Mouse (Mus musculus): ENCODE results near the gene Zfp638. TPM values are rescaled to one million over a fixed set of nuclear protein-coding genes. Genes with fewer than 3 reads are reported as not detected.
A peak's percentile ranks its signal among the peaks of the same experiment; 100 is the strongest.

The Zfp638 gene
- polyA plus RNA-seq, 1 experiment = 7.4 TPM

- 72% methylated on average over 4 of the region's 4 CpGs for WGBS
- Histone ChIP-seq H3K27ac (ENCODE audit: insufficient read depth, low read depth, low read length) (no peak overlapping the region), H3K27me3 (replicated peaks; ENCODE audit: control insufficient read depth, insufficient read depth, low read length) (no peaks in the 10 kb centered on the region), H3K4me3 (ENCODE audit: insufficient read depth, low read depth, low read length) (no peak overlapping the region), H3K36me3 (ENCODE audit: control insufficient read depth, insufficient read depth, low read length) (no peaks in the 10 kb centered on the region), H3K4me1 (ENCODE audit: control insufficient read depth, insufficient read depth, low read length) (no peaks in the 10 kb centered on the region)
- no peak for DNase-seq
- no peak for TF ChIP-seq CTCF (conservative IDR thresholded peaks at IDR 0.05; ENCODE audit: insufficient read depth, insufficient read length, low read depth, low read length)
- no peak for TF ChIP-seq POLR2A (IDR thresholded peaks at IDR 0.05; ENCODE audit: low read depth, low read length)
These were observed 3.4 kb upstream of the Zfp638 start for GRCm38 (mm10) chr6:83863538-83863937.

DNA sequence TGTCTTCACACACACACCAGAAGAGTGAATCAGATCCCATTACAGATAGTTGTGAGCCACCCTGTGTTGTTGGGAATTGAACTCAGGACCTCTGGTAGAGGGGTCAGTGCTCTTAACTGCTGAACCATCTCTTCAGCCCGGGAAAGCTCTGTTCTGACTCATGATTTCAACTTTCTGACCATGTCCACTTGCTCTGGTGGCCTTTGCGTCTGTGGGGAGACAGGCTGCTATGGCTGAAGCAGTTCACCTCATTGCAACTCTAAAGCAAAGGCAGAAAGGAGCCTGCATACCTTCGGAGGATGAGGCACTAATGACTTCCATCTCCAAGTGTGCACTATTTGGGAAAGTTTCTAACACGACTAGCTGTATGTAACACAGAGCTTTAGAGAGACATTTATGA is 486 bp upstream of the Zfp638 start:
- 25% methylated on average over 4 of the region's 4 CpGs for WGBS

DNA sequence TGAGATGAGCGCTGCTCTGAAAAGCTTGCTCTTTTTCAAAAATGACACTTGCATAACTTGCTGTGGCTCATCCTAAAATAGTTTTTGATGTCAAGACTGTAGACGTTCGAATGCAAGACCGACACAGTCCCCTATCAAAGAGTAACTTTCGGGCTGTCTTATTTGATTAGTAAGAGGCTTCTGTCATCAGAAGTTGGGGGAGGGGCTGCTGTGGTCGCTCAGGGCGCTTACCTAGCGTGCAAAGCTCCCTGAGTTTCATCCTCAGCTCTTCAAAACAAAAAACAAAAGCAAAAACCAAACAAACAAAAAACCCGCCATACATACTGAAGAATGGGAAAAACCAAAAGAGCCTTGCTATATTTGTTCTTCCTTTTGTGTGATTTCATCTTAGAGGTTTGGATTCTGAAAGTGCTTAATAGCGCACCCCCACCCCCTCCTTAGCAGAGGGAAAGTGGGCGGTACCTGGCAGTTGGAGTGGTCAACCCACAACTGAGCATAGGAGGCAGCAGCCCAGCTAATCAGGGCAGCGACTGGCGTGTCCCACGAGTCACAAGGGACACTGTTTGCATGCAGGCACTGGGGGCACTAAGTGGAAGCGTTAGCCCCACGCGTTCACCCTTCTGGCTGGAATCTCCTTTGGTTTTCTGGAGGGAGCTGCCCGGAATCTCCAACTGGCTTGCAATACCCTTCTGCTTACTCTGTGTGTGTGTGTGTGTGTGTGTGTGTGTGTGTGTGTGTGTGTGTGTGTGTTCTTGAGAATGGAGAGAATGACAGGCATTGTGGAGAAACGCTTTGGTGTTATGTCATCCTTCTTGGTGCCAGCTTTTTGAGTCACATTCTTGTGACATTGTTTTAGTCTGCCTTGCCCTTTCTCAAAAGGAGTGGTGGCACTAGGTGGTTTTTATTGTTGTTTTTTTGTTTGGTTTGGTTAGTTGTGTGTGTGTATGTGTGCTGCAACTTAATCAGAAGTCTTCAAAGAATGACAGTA is 983 bp downstream of the Zfp638 start:
- TF ChIP-seq POLR2A (IDR thresholded peaks at IDR 0.05; ENCODE audit: low read depth, low read length) (no peak), CTCF (conservative IDR thresholded peaks at IDR 0.05; ENCODE audit: insufficient read depth, insufficient read length, low read depth, low read length) (no peak)
- DNase-seq = peak; percentile 43
- Histone ChIP-seq H3K4me1 (ENCODE audit: control insufficient read depth, insufficient read depth, low read length) (no peaks in the 10 kb centered on the region), H3K27me3 (replicated peaks; ENCODE audit: control insufficient read depth, insufficient read depth, low read length) (no peaks in the 10 kb centered on the region), H3K4me3 (ENCODE audit: insufficient read depth, low read depth, low read length) (peak overlapping the region; percentile 69), H3K27ac (ENCODE audit: insufficient read depth, low read depth, low read length) (no peak overlapping the region), H3K36me3 (ENCODE audit: control insufficient read depth, insufficient read depth, low read length) (no peaks in the 10 kb centered on the region)
- 2% methylated on average over 19 of the region's 19 CpGs for WGBS

More for the DNA sequence above, 486 bp upstream of the Zfp638 start:
- Histone ChIP-seq H3K36me3 (ENCODE audit: control insufficient read depth, insufficient read depth, low read length) (no peaks in the 10 kb centered on the region), H3K27me3 (replicated peaks; ENCODE audit: control insufficient read depth, insufficient read depth, low read length) (no peaks in the 10 kb centered on the region), H3K4me1 (ENCODE audit: control insufficient read depth, insufficient read depth, low read length) (no peaks in the 10 kb centered on the region), H3K27ac (ENCODE audit: insufficient read depth, low read depth, low read length) (no peak overlapping the region), H3K4me3 (ENCODE audit: insufficient read depth, low read depth, low read length) (no peak overlapping the region)
- TF ChIP-seq POLR2A (IDR thresholded peaks at IDR 0.05; ENCODE audit: low read depth, low read length) (no peak), CTCF (conservative IDR thresholded peaks at IDR 0.05; ENCODE audit: insufficient read depth, insufficient read length, low read depth, low read length) (no peak)
- peak; percentile 2 for DNase-seq

GRCm38 (mm10) chr6:83879815-83880214 is 12.9 kb downstream of the Zfp638 start:
- WGBS = 2% methylated on average over 4 of the region's 4 CpGs
- H3K4me1 ChIP-seq (ENCODE audit: control insufficient read depth, insufficient read depth, low read length) = no peaks in the 10 kb centered on the region
- H3K27me3 ChIP-seq (replicated peaks; ENCODE audit: control insufficient read depth, insufficient read depth, low read length) = no peaks in the 10 kb centered on the region
- no peak overlapping the region for H3K27ac ChIP-seq (ENCODE audit: insufficient read depth, low read depth, low read length)
- H3K36me3 ChIP-seq (ENCODE audit: control insufficient read depth, insufficient read depth, low read length) = no peaks in the 10 kb centered on the region
- H3K4me3 ChIP-seq (ENCODE audit: insufficient read depth, low read depth, low read length) = no peak overlapping the region
- peak; percentile 71 for DNase-seq
- no peak for TF ChIP-seq POLR2A (IDR thresholded peaks at IDR 0.05; ENCODE audit: low read depth, low read length)
- no peak for TF ChIP-seq CTCF (conservative IDR thresholded peaks at IDR 0.05; ENCODE audit: insufficient read depth, insufficient read length, low read depth, low read length)

GRCm38 (mm10) chr6:83886789-83887188 is 19.9 kb downstream of the Zfp638 start:
- H3K27ac ChIP-seq (ENCODE audit: insufficient read depth, low read depth, low read length) = no peak overlapping the region
- 87% methylated on average over 3 of the region's 3 CpGs for WGBS

GRCm38 (mm10) chr6:83888802-83889201 is 21.9 kb downstream of the Zfp638 start:
- Histone ChIP-seq H3K27ac (ENCODE audit: insufficient read depth, low read depth, low read length) (no peak overlapping the region), H3K4me1 (ENCODE audit: control insufficient read depth, insufficient read depth, low read length) (no peaks in the 10 kb centered on the region; the same call in 1 of the 2 replicates), H3K4me3 (ENCODE audit: insufficient read depth, low read depth, low read length) (no peak overlapping the region), H3K27me3 (replicated peaks; ENCODE audit: control insufficient read depth, insufficient read depth, low read length) (no peaks in the 10 kb centered on the region), H3K36me3 (ENCODE audit: control insufficient read depth, insufficient read depth, low read length) (no peaks in the 10 kb centered on the region)
- TF ChIP-seq POLR2A (IDR thresholded peaks at IDR 0.05; ENCODE audit: low read depth, low read length) (no peak), CTCF (conservative IDR thresholded peaks at IDR 0.05; ENCODE audit: insufficient read depth, insufficient read length, low read depth, low read length) (no peak)
- WGBS = 86% methylated on average over 1 of the region's 1 CpGs
- DNase-seq = no peak

More at GRCm38 (mm10) chr6:83886789-83887188, 19.9 kb downstream of the Zfp638 start:
- Histone ChIP-seq H3K4me1 (ENCODE audit: control insufficient read depth, insufficient read depth, low read length) (no peaks in the 10 kb centered on the region), H3K36me3 (ENCODE audit: control insufficient read depth, insufficient read depth, low read length) (no peaks in the 10 kb centered on the region), H3K27me3 (replicated peaks; ENCODE audit: control insufficient read depth, insufficient read depth, low read length) (no peaks in the 10 kb centered on the region), H3K4me3 (ENCODE audit: insufficient read depth, low read depth, low read length) (no peak overlapping the region)
- no peak for DNase-seq
- no peak for TF ChIP-seq POLR2A (IDR thresholded peaks at IDR 0.05; ENCODE audit: low read depth, low read length)
- no peak for TF ChIP-seq CTCF (conservative IDR thresholded peaks at IDR 0.05; ENCODE audit: insufficient read depth, insufficient read length, low read depth, low read length)

GRCm38 (mm10) chr6:83890281-83891015 is 23.5 kb downstream of the Zfp638 start:
- 80% methylated on average over 2 of the region's 2 CpGs for WGBS
- Histone ChIP-seq H3K27ac (ENCODE audit: insufficient read depth, low read depth, low read length) (no peak overlapping the region), H3K36me3 (ENCODE audit: control insufficient read depth, insufficient read depth, low read length) (no peaks in the 10 kb centered on the region), H3K27me3 (replicated peaks; ENCODE audit: control insufficient read depth, insufficient read depth, low read length) (no peaks in the 10 kb centered on the region), H3K4me3 (ENCODE audit: insufficient read depth, low read depth, low read length) (no peak overlapping the region), H3K4me1 (ENCODE audit: control insufficient read depth, insufficient read depth, low read length) (no peaks in the 10 kb centered on the region; the same call in 1 of the 2 replicates)
- no peak for TF ChIP-seq CTCF (conservative IDR thresholded peaks at IDR 0.05; ENCODE audit: insufficient read depth, insufficient read length, low read depth, low read length)
- no peak for TF ChIP-seq POLR2A (IDR thresholded peaks at IDR 0.05; ENCODE audit: low read depth, low read length)
- DNase-seq = no peak

Measured in kidney, adult 2 months (tissue).